Mouse (Mus musculus) splenic B cell, adult 2 months (primary cell): ENCODE measurements around the gene Cacna2d1.

Source experiments
- DNase-seq: peaks from one replicate; pipeline ENCODE4 v3.0.0-alpha.2; 2011; ENCODE audit warnings: low read depth, low spot score
- H3K27me3 ChIP-seq: 2 replicates; pipeline ENCODE4 v1.6.1; 2012; ENCODE audit warnings: mild to moderate bottlenecking, low read length, moderate library complexity, mixed read lengths; ENCODE audit not compliant: control insufficient read depth, poor library complexity, insufficient read depth, severe bottlenecking
- H3K36me3 ChIP-seq: 2 replicates; pipeline ENCODE4 v1.6.1; 2012; ENCODE audit warnings: mild to moderate bottlenecking, low read length, moderate library complexity, mixed read lengths; ENCODE audit not compliant: control insufficient read depth, poor library complexity, insufficient read depth, severe bottlenecking

Gene Cacna2d1

GRCm38 (mm10) chr5:15934376-15935233, at the start of gene Cacna2d1:
TSS of gene Cacna2d1 (plus strand) at chr5:15934691.
- Histone ChIP-seq H3K36me3 (no peaks in the 10 kb centered on the region), H3K27me3 (no peaks in the 10 kb centered on the region)
- no peak for DNase-seq

GRCm38 (mm10) chr5:15895098-15895497, 39.4 kb upstream of the Cacna2d1 start:
- no peaks in the 10 kb centered on the region for H3K27me3 ChIP-seq
- DNase-seq = no peak
- H3K36me3 ChIP-seq = no peaks in the 10 kb centered on the region

GRCm38 (mm10) chr5:15896706-15897105, 37.8 kb upstream of the Cacna2d1 start:
- Histone ChIP-seq H3K27me3 (no peaks in the 10 kb centered on the region), H3K36me3 (no peaks in the 10 kb centered on the region)
- no peak for DNase-seq

GRCm38 (mm10) chr5:15906446-15906845, 28.0 kb upstream of the Cacna2d1 start:
- DNase-seq = no peak
- no peaks in the 10 kb centered on the region for H3K36me3 ChIP-seq
- no peaks in the 10 kb centered on the region for H3K27me3 ChIP-seq

GRCm38 (mm10) chr5:15914931-15915330, 19.6 kb upstream of the Cacna2d1 start:
- no peak for DNase-seq
- H3K27me3 ChIP-seq = no peaks in the 10 kb centered on the region
- H3K36me3 ChIP-seq = no peaks in the 10 kb centered on the region

- H3K27me3 ChIP-seq = no peaks in the 10 kb centered on the region
- no peak for DNase-seq
Observed at GRCm38 (mm10) chr5:15928506-15928905, 6.0 kb upstream of the Cacna2d1 start.

GRCm38 (mm10) chr5:15933017-15933416, 1.5 kb upstream of the Cacna2d1 start:
- H3K27me3 ChIP-seq = no peaks in the 10 kb centered on the region
- no peak for DNase-seq

More at GRCm38 (mm10) chr5:15928506-15928905, 6.0 kb upstream of the Cacna2d1 start:
- H3K36me3 ChIP-seq = no peaks in the 10 kb centered on the region

GRCm38 (mm10) chr5:15933581-15934375, 713 bp upstream of the Cacna2d1 start:
- Histone ChIP-seq H3K36me3 (no peaks in the 10 kb centered on the region), H3K27me3 (no peaks in the 10 kb centered on the region)
- no peak for DNase-seq

More at GRCm38 (mm10) chr5:15933017-15933416, 1.5 kb upstream of the Cacna2d1 start:
- no peaks in the 10 kb centered on the region for H3K36me3 ChIP-seq

- no peaks in the 10 kb centered on the region for H3K27me3 ChIP-seq
- no peak for DNase-seq
- no peaks in the 10 kb centered on the region for H3K36me3 ChIP-seq
Observed at GRCm38 (mm10) chr5:15935234-15935728, 790 bp downstream of the Cacna2d1 start.

GRCm38 (mm10) chr5:15935831-15936710, 1.6 kb downstream of the Cacna2d1 start:
- Histone ChIP-seq H3K27me3 (no peaks in the 10 kb centered on the region), H3K36me3 (no peaks in the 10 kb centered on the region)
- no peak for DNase-seq

GRCm38 (mm10) chr5:15941191-15941725, 6.8 kb downstream of the Cacna2d1 start:
- no peak for DNase-seq
- Histone ChIP-seq H3K27me3 (no peaks in the 10 kb centered on the region), H3K36me3 (no peaks in the 10 kb centered on the region)

- DNase-seq = no peak
- no peaks in the 10 kb centered on the region for H3K27me3 ChIP-seq
- no peaks in the 10 kb centered on the region for H3K36me3 ChIP-seq
Observed at GRCm38 (mm10) chr5:15942051-15942450, 7.6 kb downstream of the Cacna2d1 start.

GRCm38 (mm10) chr5:15948290-15949037, 14.0 kb downstream of the Cacna2d1 start:
- DNase-seq = no peak
- Histone ChIP-seq H3K27me3 (no peaks in the 10 kb centered on the region), H3K36me3 (no peaks in the 10 kb centered on the region)
